Mouse (Mus musculus) E14TG2a.4 (cell line): ENCODE results near the gene 1110057P08Rik.
"Not testable (repeated sequence)": the region's sequence is repeated elsewhere in the genome, so short reads cannot be mapped to it uniquely, and the experiment has no call there.

Experiments used
- H3K27me3 ChIP-seq: 2 replicates; pipeline ENCODE4 v1.6.1; 2014; ENCODE audit warnings: low read length, control low read depth; ENCODE audit not compliant: insufficient read depth
- H3K36me3 ChIP-seq: 2 replicates; pipeline ENCODE4 v1.6.1; 2014; ENCODE audit warnings: low read length, control low read depth; ENCODE audit not compliant: insufficient read depth
- H3K4me1 ChIP-seq: replicated peaks from 2 replicates; pipeline ENCODE4 v1.6.1; 2014; ENCODE audit warnings: low read depth, low read length, control low read depth
- H3K4me3 ChIP-seq: replicated peaks from 2 replicates; pipeline ENCODE4 v1.5.1; 2014; ENCODE audit warnings: mild to moderate bottlenecking, low read length
- H3K9me3 ChIP-seq: 2 replicates; pipeline ENCODE4 v1.6.1; 2014; ENCODE audit warnings: low read length, control low read depth
- CTCF ChIP-seq: conservative IDR thresholded peaks from 2 replicates; pipeline ENCODE4 v1.5.1; 2014; ENCODE audit warnings: low read length
- NANOG ChIP-seq: IDR thresholded peaks from 2 replicates; pipeline ENCODE4 v1.6.1; 2014; ENCODE audit warnings: borderline replicate concordance, low read length, mixed read lengths
- POU5F1 ChIP-seq: IDR thresholded peaks from 2 replicates; pipeline ENCODE4 v1.6.1; 2014; ENCODE audit warnings: low read length, borderline replicate concordance

Gene 1110057P08Rik

GRCm38 (mm10) chr16:89174435-89174834, at the start of gene 1110057P08Rik:
Gene 1110057P08Rik (plus strand): TSS chr16:89174735.
- H3K4me3 ChIP-seq = no peak within 1 kb of the TSS
- no peaks in the 10 kb centered on the region for H3K4me1 ChIP-seq
- no peaks in the 10 kb centered on the region for H3K9me3 ChIP-seq
- no peaks in the 10 kb centered on the region for H3K27me3 ChIP-seq
- no peak for TF ChIP-seq NANOG
- no peak for TF ChIP-seq POU5F1
- TF ChIP-seq CTCF = no peak
- no peaks in the 10 kb centered on the region for H3K36me3 ChIP-seq

- TF ChIP-seq POU5F1 (no peak), CTCF (no peak), NANOG (no peak)
- no peaks in the 10 kb centered on the region for H3K36me3 ChIP-seq
- no peaks in the 10 kb centered on the region for H3K27me3 ChIP-seq
- no peaks in the 10 kb centered on the region for H3K9me3 ChIP-seq
- H3K4me1 ChIP-seq = no peaks in the 10 kb centered on the region
- H3K4me3 ChIP-seq = no peak within 1 kb of the TSS
Measured at GRCm38 (mm10) chr16:89140551-89140950, 34.0 kb upstream of the 1110057P08Rik start, which contains the start of gene Gm6358. Gene Gm6358 (plus strand): TSS chr16:89140851.

GRCm38 (mm10) chr16:89150786-89151185, 23.7 kb upstream of the 1110057P08Rik start, which contains the start of gene Gm10061:
Gene Gm10061 (plus strand): TSS chr16:89151086.
- TF ChIP-seq POU5F1 = no peak
- no peak for TF ChIP-seq NANOG
- Histone ChIP-seq H3K9me3 (no peaks in the 10 kb centered on the region), H3K36me3 (no peaks in the 10 kb centered on the region), H3K27me3 (no peaks in the 10 kb centered on the region), H3K4me3 (no peak within 1 kb of the TSS), H3K4me1 (no peaks in the 10 kb centered on the region)

- H3K9me3 ChIP-seq = no peaks in the 10 kb centered on the region
- TF ChIP-seq POU5F1 = no peak
- no peak for TF ChIP-seq NANOG
- no peak for TF ChIP-seq CTCF
- H3K27me3 ChIP-seq = no peaks in the 10 kb centered on the region
- H3K36me3 ChIP-seq = no peaks in the 10 kb centered on the region
- H3K4me3 ChIP-seq = no peak within 1 kb of the TSS
- no peaks in the 10 kb centered on the region for H3K4me1 ChIP-seq
Measured at GRCm38 (mm10) chr16:89157652-89158051, 16.9 kb upstream of the 1110057P08Rik start, which contains the start of gene Gm9789. Gene Gm9789 (plus strand): TSS chr16:89157952.

- not testable (repeated sequence) for H3K4me3 ChIP-seq, H3K9me3 ChIP-seq, H3K36me3 ChIP-seq, H3K4me1 ChIP-seq, H3K27me3 ChIP-seq
Measured at GRCm38 (mm10) chr16:89169190-89169589, 5.3 kb upstream of the 1110057P08Rik start, which contains the start of gene Gm7735. Gene Gm7735 (plus strand): TSS chr16:89169490.

GRCm38 (mm10) chr16:89188621-89189020, 14.1 kb downstream of the 1110057P08Rik start:
- Histone ChIP-seq H3K9me3 (no peaks in the 10 kb centered on the region), H3K4me3 (no peak overlapping the region), H3K4me1 (no peaks in the 10 kb centered on the region), H3K27me3 (no peaks in the 10 kb centered on the region), H3K36me3 (no peaks in the 10 kb centered on the region)
- TF ChIP-seq NANOG (no peak), CTCF (peak; percentile 25), POU5F1 (no peak)

GRCm38 (mm10) chr16:89205561-89205960, 31.0 kb downstream of the 1110057P08Rik start, which contains the start of gene Krtap20-2:
Gene Krtap20-2 (plus strand): TSS chr16:89205861.
- Histone ChIP-seq H3K9me3 (no peaks in the 10 kb centered on the region), H3K4me3 (no peak within 1 kb of the TSS), H3K27me3 (no peaks in the 10 kb centered on the region), H3K36me3 (no peaks in the 10 kb centered on the region), H3K4me1 (no peaks in the 10 kb centered on the region)
- TF ChIP-seq CTCF (no peak), NANOG (no peak), POU5F1 (no peak)
